Mouse (Mus musculus) myocyte (in vitro differentiated cells): ENCODE data around the gene Gipc2. TPM values are rescaled to one million over a fixed set of nuclear protein-coding genes. Genes with fewer than 3 reads are reported as not detected.

Experiments used
- H3K27me3 ChIP-seq: one replicate; pipeline ENCODE4 v1.6.1; 2011; ENCODE audit not compliant: control insufficient read depth, insufficient read depth, insufficient read length
- H3K36me3 ChIP-seq: one replicate; pipeline ENCODE4 v1.6.1; 2011; ENCODE audit not compliant: control insufficient read depth, insufficient read depth
- H3K4me2 ChIP-seq: one replicate; pipeline ENCODE4 v1.6.1; 2011; ENCODE audit warnings: low read depth, control low read depth
- H3K4me3 ChIP-seq: one replicate; pipeline ENCODE4 v1.5.1; 2011; ENCODE audit warnings: mild to moderate bottlenecking, control low read depth, moderate library complexity
- H3K79me2 ChIP-seq: one replicate; pipeline ENCODE4 v1.6.1; 2011; ENCODE audit not compliant: control insufficient read depth, insufficient read depth
- H3ac ChIP-seq: one replicate; pipeline ENCODE4 v1.6.1; 2011; ENCODE audit not compliant: control insufficient read depth, insufficient read length
- CEBPB ChIP-seq: IDR thresholded peaks from 2 replicates; pipeline ENCODE4 v1.6.1; 2011; ENCODE audit warnings: mild to moderate bottlenecking, moderate library complexity; ENCODE audit not compliant: poor library complexity, insufficient read depth, severe bottlenecking
- E2F4 ChIP-seq: IDR thresholded peaks from one replicate; pipeline ENCODE4 v1.6.1; 2011; ENCODE audit warnings: mild to moderate bottlenecking, control low read depth, moderate library complexity; ENCODE audit not compliant: insufficient read depth
- MAX ChIP-seq: IDR thresholded peaks from one replicate; pipeline ENCODE4 v1.6.1; 2011; ENCODE audit warnings: low read depth, mild to moderate bottlenecking, control low read depth
- MYOD1 ChIP-seq, 3 experiments: IDR thresholded peaks; one replicate each; pipeline ENCODE4 v1.6.1; 2011; ENCODE audit warnings: control low read depth in 2 of 3, low read depth in 2 of 3, mild to moderate bottlenecking in 2 of 3, moderate library complexity in 1 of 3; ENCODE audit not compliant: insufficient read length in 2 of 3, control insufficient read depth in 1 of 3
- MYOG ChIP-seq, 3 experiments: IDR thresholded peaks; one replicate each; pipeline ENCODE4 v1.6.1; 2011; ENCODE audit warnings: control low read depth in 2 of 3, low read depth in 2 of 3, mild to moderate bottlenecking in 2 of 3; ENCODE audit not compliant: insufficient read length in 2 of 3, control insufficient read depth in 1 of 3, insufficient read depth in 1 of 3
- POLR2A ChIP-seq: IDR thresholded peaks from one replicate; pipeline ENCODE4 v1.6.1; 2011; ENCODE audit warnings: low read depth, mild to moderate bottlenecking, control low read depth, moderate library complexity; ENCODE audit not compliant: insufficient read length
- POLR2AphosphoS2 ChIP-seq: IDR thresholded peaks from one replicate; pipeline ENCODE4 v1.6.1; 2011; ENCODE audit warnings: low read depth, control low read depth; ENCODE audit not compliant: insufficient read length
- REST ChIP-seq: IDR thresholded peaks from one replicate; pipeline ENCODE4 v1.6.1; 2011; ENCODE audit warnings: mild to moderate bottlenecking, control low read depth, moderate library complexity; ENCODE audit not compliant: insufficient read depth, insufficient read length
- SRF ChIP-seq: IDR thresholded peaks from one replicate; pipeline ENCODE4 v1.6.1; 2011; ENCODE audit warnings: low read depth; ENCODE audit not compliant: control insufficient read depth, insufficient read length
- TCF12 ChIP-seq: IDR thresholded peaks from one replicate; pipeline ENCODE4 v1.6.1; 2011; ENCODE audit warnings: mild to moderate bottlenecking, control low read depth; ENCODE audit not compliant: poor library complexity, insufficient read depth, severe bottlenecking
- TCF3 ChIP-seq: IDR thresholded peaks from one replicate; pipeline ENCODE4 v1.6.1; 2011; ENCODE audit warnings: low read depth, control low read depth; ENCODE audit not compliant: insufficient read length
- USF1 ChIP-seq: IDR thresholded peaks from one replicate; pipeline ENCODE4 v1.6.1; 2011; ENCODE audit warnings: low read depth, mild to moderate bottlenecking, control low read depth, moderate library complexity
- polyA plus RNA-seq: library from polyadenylated mRNA; unstranded; fragments of >200 nt; fragmentation: generic; extraction: Trizol; gene quantifications from one replicate; pipeline ENCODE4 v1.2.1, GENCODE M21; 2012; ENCODE audit warnings: missing spikeins

Gipc2 gene
- polyA plus RNA-seq, 1 experiment, result 0.16 TPM

GRCm38 (mm10) chr3:152062806-152063205 lies 103.2 kb downstream of the Gipc2 start:
- no peaks in the 10 kb centered on the region for H3K79me2 ChIP-seq
- TF ChIP-seq CEBPB (no peak), POLR2AphosphoS2 (no peak), TCF3 (no peak), TCF12 (no peak), MYOD1 (IDR thresholded peaks at IDR 0.05; ENCODE audit: control insufficient read depth in 1 of 3, insufficient read length in 2 of 3, low read depth in 2 of 3) (no peak), REST (no peak), SRF (no peak), MYOG (IDR thresholded peaks at IDR 0.05; ENCODE audit: control insufficient read depth in 1 of 3, insufficient read depth in 1 of 3, insufficient read length in 2 of 3, low read depth in 2 of 3) (no peak), MAX (no peak), E2F4 (no peak), POLR2A (no peak), USF1 (no peak)

GRCm38 (mm10) chr3:152061145-152061544 lies 104.9 kb downstream of the Gipc2 start:
- H3K79me2 ChIP-seq, result no peaks in the 10 kb centered on the region
- TF ChIP-seq REST (no peak), E2F4 (no peak), POLR2AphosphoS2 (no peak), POLR2A (no peak), SRF (no peak), MYOD1 (IDR thresholded peaks at IDR 0.05; ENCODE audit: control insufficient read depth in 1 of 3, insufficient read length in 2 of 3, low read depth in 2 of 3) (no peak), MYOG (IDR thresholded peaks at IDR 0.05; ENCODE audit: control insufficient read depth in 1 of 3, insufficient read depth in 1 of 3, insufficient read length in 2 of 3, low read depth in 2 of 3) (no peak), TCF3 (no peak), TCF12 (no peak), MAX (no peak)
- no peak overlapping the region for H3K4me3 ChIP-seq
- no peaks in the 10 kb centered on the region for H3K36me3 ChIP-seq
- H3ac ChIP-seq, result no peak overlapping the region
- no peak overlapping the region for H3K4me2 ChIP-seq
- H3K27me3 ChIP-seq, result no peaks in the 10 kb centered on the region

More at GRCm38 (mm10) chr3:152062806-152063205, 103.2 kb downstream of the Gipc2 start:
- H3K4me2 ChIP-seq, result no peak overlapping the region
- no peaks in the 10 kb centered on the region for H3K36me3 ChIP-seq
- no peak overlapping the region for H3ac ChIP-seq
- no peaks in the 10 kb centered on the region for H3K27me3 ChIP-seq
- no peak overlapping the region for H3K4me3 ChIP-seq

- Histone ChIP-seq H3K4me3 (no peak overlapping the region), H3K79me2 (no peaks in the 10 kb centered on the region), H3ac (no peak overlapping the region), H3K36me3 (no peaks in the 10 kb centered on the region), H3K4me2 (no peak overlapping the region), H3K27me3 (no peaks in the 10 kb centered on the region)
- TF ChIP-seq USF1 (no peak), CEBPB (no peak), E2F4 (no peak), SRF (no peak), POLR2AphosphoS2 (no peak), REST (no peak), TCF12 (no peak), MYOG (IDR thresholded peaks at IDR 0.05; ENCODE audit: control insufficient read depth in 1 of 3, insufficient read depth in 1 of 3, insufficient read length in 2 of 3, low read depth in 2 of 3) (no peak), POLR2A (no peak), MYOD1 (IDR thresholded peaks at IDR 0.05; ENCODE audit: control insufficient read depth in 1 of 3, insufficient read length in 2 of 3, low read depth in 2 of 3) (no peak), MAX (no peak), TCF3 (no peak)
Observed at GRCm38 (mm10) chr3:152058235-152058634, 107.8 kb downstream of the Gipc2 start.

GRCm38 (mm10) chr3:152054260-152054659 lies 111.8 kb downstream of the Gipc2 start:
- Histone ChIP-seq H3K4me2 (peak overlapping the region; percentile 18), H3K79me2 (no peaks in the 10 kb centered on the region), H3ac (no peak overlapping the region), H3K36me3 (no peaks in the 10 kb centered on the region), H3K4me3 (no peak overlapping the region), H3K27me3 (no peaks in the 10 kb centered on the region)
- TF ChIP-seq POLR2A, result no peak
- no peak for TF ChIP-seq E2F4
- no peak for TF ChIP-seq USF1
- no peak for TF ChIP-seq CEBPB
- TF ChIP-seq TCF12, result no peak
- TF ChIP-seq REST, result no peak
- TF ChIP-seq MYOD1 (IDR thresholded peaks at IDR 0.05; ENCODE audit: control insufficient read depth in 1 of 3, insufficient read length in 2 of 3, low read depth in 2 of 3), result no peak
- TF ChIP-seq MYOG (IDR thresholded peaks at IDR 0.05; ENCODE audit: control insufficient read depth in 1 of 3, insufficient read depth in 1 of 3, insufficient read length in 2 of 3, low read depth in 2 of 3), result no peak
- no peak for TF ChIP-seq MAX
- TF ChIP-seq TCF3, result no peak
- no peak for TF ChIP-seq POLR2AphosphoS2
- no peak for TF ChIP-seq SRF

- no peak overlapping the region for H3K4me3 ChIP-seq
- H3K27me3 ChIP-seq, result no peaks in the 10 kb centered on the region
- H3K36me3 ChIP-seq, result no peaks in the 10 kb centered on the region
- TF ChIP-seq SRF (no peak), REST (no peak), MYOG (IDR thresholded peaks at IDR 0.05; ENCODE audit: control insufficient read depth in 1 of 3, insufficient read depth in 1 of 3, insufficient read length in 2 of 3, low read depth in 2 of 3) (no peak), POLR2AphosphoS2 (no peak), USF1 (no peak)
- no peak overlapping the region for H3K4me2 ChIP-seq
- no peaks in the 10 kb centered on the region for H3K79me2 ChIP-seq
- H3ac ChIP-seq, result no peak overlapping the region
Observed at GRCm38 (mm10) chr3:152051959-152052358, 114.1 kb downstream of the Gipc2 start.
